ENCODE assay signal across 8 mouse cellular contexts in genomic region chr11:35178144-35178817, GRCm38 (mm10). TPM values are rescaled to one million over a fixed set of nuclear protein-coding genes. Genes with fewer than 3 reads are reported as not detected.
A peak's percentile ranks its signal among the peaks of the same experiment; 100 is the strongest.
DNase-seq lines count a peak whose midpoint lies in the region; ATAC-seq and TF ChIP-seq lines count a peak whose summit lies in the region.

No protein-coding gene starts in this region.

- no peaks in the 10 kb centered on the region for H3K9me3 ChIP-seq in hindbrain, embryonic 11.5 days (ENCODE audit: control insufficient read depth, low read length)
- H3K9me3 ChIP-seq in midbrain, embryonic 11.5 days (ENCODE audit: control insufficient read depth, low read length) = no peaks in the 10 kb centered on the region

- H3K9ac ChIP-seq in hindbrain, embryonic 11.5 days (ENCODE audit: low read depth, low read length) = no peak overlapping the region
- H3K9ac ChIP-seq in midbrain, embryonic 11.5 days (ENCODE audit: low read length) = no peak overlapping the region

- no peak overlapping the region for H3K4me2 ChIP-seq in hindbrain, embryonic 11.5 days (replicated peaks; ENCODE audit: low read depth, low read length)
- H3K4me2 ChIP-seq in midbrain, embryonic 11.5 days = no peak overlapping the region

- DNase-seq in left cerebral cortex, adult 11 months (ENCODE audit: low spot score) = peak; percentile 70
- DNase-seq in left cerebral cortex, postnatal 4 days = no peak
- peak; percentile 66 for DNase-seq in embryo, embryonic 10 days (ENCODE audit: low spot score)
- DNase-seq in kidney, postnatal 25 days = peak; percentile 6 to 49
- DNase-seq in right cerebral cortex, postnatal 14 days = peak; percentile 70
- DNase-seq in cerebellum, adult 2 months = no peak
- no peak for DNase-seq in hindbrain, embryonic 11.5 days (ENCODE audit: low spot score)
- no peak for DNase-seq in midbrain, embryonic 11.5 days (ENCODE audit: low spot score, missing footprints)

- no peak for TF ChIP-seq POLR2A in cerebellum, adult 2 months (IDR thresholded peaks at IDR 0.05; ENCODE audit: borderline replicate concordance, insufficient read depth, low read length)

- no peaks in the 10 kb centered on the region for H3K36me3 ChIP-seq in hindbrain, embryonic 11.5 days (ENCODE audit: control insufficient read depth, insufficient read depth, low read length)
- H3K36me3 ChIP-seq in midbrain, embryonic 11.5 days (ENCODE audit: control insufficient read depth, insufficient read depth, low read length) = no peaks in the 10 kb centered on the region

- H3K4me1 ChIP-seq in cerebellum, adult 2 months (ENCODE audit: control insufficient read depth, insufficient read depth, low read length) = no peaks in the 10 kb centered on the region
- H3K4me1 ChIP-seq in hindbrain, embryonic 11.5 days (replicated peaks; ENCODE audit: control insufficient read depth, insufficient read depth, low read length) = no peaks in the 10 kb centered on the region
- H3K4me1 ChIP-seq in midbrain, embryonic 11.5 days (ENCODE audit: control insufficient read depth, insufficient read depth, low read length) = no peaks in the 10 kb centered on the region

- intact Hi-C loops in left cerebral cortex, postnatal 4 days (cut with DNase I) = no loop called here

- no peak overlapping the region for H3K27ac ChIP-seq in cerebellum, adult 2 months (ENCODE audit: insufficient read depth, low read length)
- no peak overlapping the region for H3K27ac ChIP-seq in hindbrain, embryonic 11.5 days (ENCODE audit: low read depth, low read length)
- H3K27ac ChIP-seq in midbrain, embryonic 11.5 days (ENCODE audit: low read depth, low read length) = no peak overlapping the region

- WGBS in cerebellum, adult 2 months = 73% methylated on average over 24 of the region's 24 CpGs
- 56% methylated on average over 24 of the region's 24 CpGs for WGBS in hindbrain, embryonic 11.5 days
- WGBS in midbrain, embryonic 11.5 days = 60% methylated on average over 24 of the region's 24 CpGs

- no peak overlapping the region for H3K4me3 ChIP-seq in cerebellum, adult 2 months (replicated peaks; ENCODE audit: insufficient read depth, low read depth, low read length)
- H3K4me3 ChIP-seq in hindbrain, embryonic 11.5 days (ENCODE audit: low read depth, low read length) = no peak overlapping the region
- H3K4me3 ChIP-seq in midbrain, embryonic 11.5 days (ENCODE audit: low read depth, low read length) = no peak overlapping the region

- ATAC-seq in hindbrain, embryonic 11.5 days (ENCODE audit: low FRiP score) = no peak
- no peak for ATAC-seq in midbrain, embryonic 11.5 days (ENCODE audit: low FRiP score)

- H3K27me3 ChIP-seq in cerebellum, adult 2 months (ENCODE audit: control insufficient read depth, insufficient read depth, low read length) = no peaks in the 10 kb centered on the region
- H3K27me3 ChIP-seq in hindbrain, embryonic 11.5 days (ENCODE audit: control insufficient read depth, insufficient read depth, low read length) = no peaks in the 10 kb centered on the region
- no peaks in the 10 kb centered on the region for H3K27me3 ChIP-seq in midbrain, embryonic 11.5 days (ENCODE audit: control insufficient read depth, insufficient read depth, low read length)

- no peak for TF ChIP-seq CTCF in cerebellum, adult 2 months (IDR thresholded peaks at IDR 0.05; ENCODE audit: borderline replicate concordance, insufficient read depth, low read depth, low read length)

RNA-seq across cellular contexts. Expression of gene Slit3, which starts 57.3 kb away (rescaled TPM):
- total RNA-seq in left cerebral cortex, postnatal 4 days (2021) = 10 to 100 TPM; 21.2 to 29.1 TPM
- 10.0 and 12.7 TPM in 2 replicates for polyA plus RNA-seq in cerebellum, adult 2 months (2012; rRNA removed)
- polyA plus RNA-seq in hindbrain, embryonic 11.5 days (2014; fragmentation: Nextera tagmentation; extraction: Ambion mirVana) = 22.4 and 39.3 TPM in 2 replicates
- 11.1 and 11.4 TPM in 2 replicates for polyA plus RNA-seq in midbrain, embryonic 11.5 days (2014; fragmentation: Nextera tagmentation; extraction: Ambion mirVana)

Comparison
In these comparisons a context has a peak if more than half of its experiments do, and no peak if none do; other contexts are left out.
1. DNase-seq: peak in left cerebral cortex, adult 11 months (single experiment), embryo, embryonic 10 days (single experiment), kidney, postnatal 25 days (2 of 2) and right cerebral cortex, postnatal 14 days (single experiment); none in left cerebral cortex, postnatal 4 days (single experiment), cerebellum, adult 2 months (0 of 2), hindbrain, embryonic 11.5 days (single experiment) and midbrain, embryonic 11.5 days (single experiment).